Mouse (Mus musculus): ENCODE measurements around the gene Gata5. TPM values are rescaled to one million over a fixed set of nuclear protein-coding genes. Genes with fewer than 3 reads are reported as not detected.

Gene Gata5
- polyA plus RNA-seq, 1 experiment from 2014 or later = 0.14 TPM

- Histone ChIP-seq H3K27me3 (ENCODE audit: control insufficient read depth, insufficient read depth, low read length) (peaks cover 26% of the 10 kb centered on the region), H3K4me2 (ENCODE audit: low read depth, low read length) (no peak overlapping the region), H3K9ac (replicated peaks; ENCODE audit: low read length) (no peak overlapping the region), H3K4me1 (ENCODE audit: control insufficient read depth, insufficient read depth, low read length) (peaks cover 6% of the 10 kb centered on the region), H3K4me3 (ENCODE audit: low read depth, low read length) (no peak overlapping the region), H3K27ac (replicated peaks; ENCODE audit: low read depth, low read length) (no peak overlapping the region), H3K9me3 (replicated peaks; ENCODE audit: control insufficient read depth, low read length) (no peaks in the 10 kb centered on the region), H3K36me3 (replicated peaks; ENCODE audit: control insufficient read depth, insufficient read depth, low read depth, low read length) (no peaks in the 10 kb centered on the region)
- WGBS = 88% methylated on average over 1 of the region's 1 CpGs
- no peak for ATAC-seq (replicated peaks; ENCODE audit: insufficient number of reproducible peaks, low FRiP score, low TSS enrichment, low read depth)
- DNase-seq (ENCODE audit: low spot score) = no peak
Measured at GRCm38 (mm10) chr2:180329466-180329865, 5.0 kb downstream of the Gata5 start.

GRCm38 (mm10) chr2:180322674-180323355, 11.7 kb downstream of the Gata5 start:
- DNase-seq (ENCODE audit: low spot score) = no peak
- no peaks in the 10 kb centered on the region for H3K27me3 ChIP-seq (ENCODE audit: control insufficient read depth, insufficient read depth, low read length)
- H3K9ac ChIP-seq (replicated peaks; ENCODE audit: low read length) = no peak overlapping the region
- no peak overlapping the region for H3K4me2 ChIP-seq (ENCODE audit: low read depth, low read length)
- H3K9me3 ChIP-seq (replicated peaks; ENCODE audit: control insufficient read depth, low read length) = no peaks in the 10 kb centered on the region
- WGBS = 36% methylated on average over 14 of the region's 14 CpGs
- no peaks in the 10 kb centered on the region for H3K36me3 ChIP-seq (replicated peaks; ENCODE audit: control insufficient read depth, insufficient read depth, low read depth, low read length)
- H3K27ac ChIP-seq (replicated peaks; ENCODE audit: low read depth, low read length) = no peak overlapping the region
- H3K4me1 ChIP-seq (ENCODE audit: control insufficient read depth, insufficient read depth, low read length) = no peaks in the 10 kb centered on the region
- no peak for ATAC-seq (replicated peaks; ENCODE audit: insufficient number of reproducible peaks, low FRiP score, low TSS enrichment, low read depth)
- no peak overlapping the region for H3K4me3 ChIP-seq (ENCODE audit: low read depth, low read length)

DNA sequence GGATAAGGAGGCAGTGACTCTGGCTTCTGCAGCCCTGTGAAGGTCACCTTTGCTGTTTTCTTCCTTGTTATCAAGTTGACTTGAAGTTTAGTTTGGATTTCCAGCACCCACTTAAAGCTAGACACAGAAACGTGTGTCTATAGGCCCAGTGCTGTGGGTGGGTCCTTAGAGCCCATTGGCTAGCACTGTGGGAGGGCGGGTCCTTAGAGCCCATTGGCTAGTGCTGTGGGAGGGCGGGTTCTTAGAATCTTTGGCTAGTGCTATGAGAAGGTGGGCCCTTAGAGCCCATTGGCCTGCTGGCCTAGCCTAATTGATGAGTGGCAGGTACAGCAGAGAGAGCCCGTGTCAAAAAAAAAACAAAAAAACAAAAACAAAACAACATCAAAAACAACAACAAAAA, 14.3 kb downstream of the Gata5 start:
- ATAC-seq (replicated peaks; ENCODE audit: insufficient number of reproducible peaks, low FRiP score, low TSS enrichment, low read depth) = no peak
- WGBS = 55% methylated on average over 4 of the region's 4 CpGs
- no peak overlapping the region for H3K27ac ChIP-seq (replicated peaks; ENCODE audit: low read depth, low read length)

GRCm38 (mm10) chr2:180317591-180317990, 16.9 kb downstream of the Gata5 start:
- WGBS = 83% methylated on average over 7 of the region's 7 CpGs
- DNase-seq (ENCODE audit: low spot score) (no peak), ATAC-seq (replicated peaks; ENCODE audit: insufficient number of reproducible peaks, low FRiP score, low TSS enrichment, low read depth) (no peak)
- no peaks in the 10 kb centered on the region for H3K9me3 ChIP-seq (replicated peaks; ENCODE audit: control insufficient read depth, low read length)
- H3K27me3 ChIP-seq (ENCODE audit: control insufficient read depth, insufficient read depth, low read length) = no peaks in the 10 kb centered on the region
- no peak overlapping the region for H3K27ac ChIP-seq (replicated peaks; ENCODE audit: low read depth, low read length)
- H3K4me3 ChIP-seq (ENCODE audit: low read depth, low read length) = no peak overlapping the region
- H3K4me2 ChIP-seq (ENCODE audit: low read depth, low read length) = no peak overlapping the region
- no peak overlapping the region for H3K9ac ChIP-seq (replicated peaks; ENCODE audit: low read length)
- no peaks in the 10 kb centered on the region for H3K4me1 ChIP-seq (ENCODE audit: control insufficient read depth, insufficient read depth, low read length)
- no peaks in the 10 kb centered on the region for H3K36me3 ChIP-seq (replicated peaks; ENCODE audit: control insufficient read depth, insufficient read depth, low read depth, low read length)

More for the DNA sequence above, 14.3 kb downstream of the Gata5 start:
- no peaks in the 10 kb centered on the region for H3K4me1 ChIP-seq (ENCODE audit: control insufficient read depth, insufficient read depth, low read length)
- no peak overlapping the region for H3K4me2 ChIP-seq (ENCODE audit: low read depth, low read length)
- no peak overlapping the region for H3K4me3 ChIP-seq (ENCODE audit: low read depth, low read length)
- DNase-seq (ENCODE audit: low spot score) = no peak
- H3K9me3 ChIP-seq (replicated peaks; ENCODE audit: control insufficient read depth, low read length) = no peaks in the 10 kb centered on the region
- no peak overlapping the region for H3K9ac ChIP-seq (replicated peaks; ENCODE audit: low read length)
- H3K36me3 ChIP-seq (replicated peaks; ENCODE audit: control insufficient read depth, insufficient read depth, low read depth, low read length) = no peaks in the 10 kb centered on the region
- H3K27me3 ChIP-seq (ENCODE audit: control insufficient read depth, insufficient read depth, low read length) = no peaks in the 10 kb centered on the region

- ATAC-seq (replicated peaks; ENCODE audit: insufficient number of reproducible peaks, low FRiP score, low TSS enrichment, low read depth) (no peak), DNase-seq (ENCODE audit: low spot score) (no peak)
- WGBS = 93% methylated on average over 2 of the region's 2 CpGs
- Histone ChIP-seq H3K27me3 (ENCODE audit: control insufficient read depth, insufficient read depth, low read length) (no peaks in the 10 kb centered on the region), H3K9ac (replicated peaks; ENCODE audit: low read length) (no peak overlapping the region), H3K4me1 (ENCODE audit: control insufficient read depth, insufficient read depth, low read length) (no peaks in the 10 kb centered on the region), H3K9me3 (replicated peaks; ENCODE audit: control insufficient read depth, low read length) (no peaks in the 10 kb centered on the region), H3K4me2 (ENCODE audit: low read depth, low read length) (no peak overlapping the region), H3K36me3 (replicated peaks; ENCODE audit: control insufficient read depth, insufficient read depth, low read depth, low read length) (no peaks in the 10 kb centered on the region), H3K4me3 (ENCODE audit: low read depth, low read length) (no peak overlapping the region), H3K27ac (replicated peaks; ENCODE audit: low read depth, low read length) (no peak overlapping the region)
Measured at GRCm38 (mm10) chr2:180314292-180314691, 20.2 kb downstream of the Gata5 start.

DNA sequence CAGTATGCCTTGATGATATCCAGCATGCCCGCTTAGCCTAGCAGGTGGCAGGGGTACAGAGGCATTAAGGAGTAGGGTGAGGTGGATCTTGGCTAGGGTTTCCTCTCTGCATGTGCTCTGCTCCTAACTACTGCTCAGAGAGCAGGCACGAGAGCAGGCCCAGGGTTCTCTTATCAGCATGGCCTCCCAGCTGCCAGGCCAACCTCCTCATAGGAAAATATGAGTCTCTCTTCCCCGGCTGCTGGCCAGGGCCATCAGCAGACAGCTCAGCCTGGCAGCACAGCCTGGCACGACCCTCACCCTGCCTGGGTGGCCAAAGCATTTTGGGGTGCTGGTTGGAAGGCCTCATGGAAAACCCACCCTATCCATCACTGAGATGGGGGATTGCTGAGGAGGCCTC, 23.4 kb downstream of the Gata5 start:
- DNase-seq (ENCODE audit: low spot score) (no peak), ATAC-seq (replicated peaks; ENCODE audit: insufficient number of reproducible peaks, low FRiP score, low TSS enrichment, low read depth) (no peak)
- Histone ChIP-seq H3K9me3 (replicated peaks; ENCODE audit: control insufficient read depth, low read length) (no peaks in the 10 kb centered on the region), H3K9ac (replicated peaks; ENCODE audit: low read length) (no peak overlapping the region), H3K4me3 (ENCODE audit: low read depth, low read length) (no peak overlapping the region), H3K4me1 (ENCODE audit: control insufficient read depth, insufficient read depth, low read length) (no peaks in the 10 kb centered on the region), H3K27ac (replicated peaks; ENCODE audit: low read depth, low read length) (no peak overlapping the region), H3K27me3 (ENCODE audit: control insufficient read depth, insufficient read depth, low read length) (no peaks in the 10 kb centered on the region), H3K4me2 (ENCODE audit: low read depth, low read length) (no peak overlapping the region), H3K36me3 (replicated peaks; ENCODE audit: control insufficient read depth, insufficient read depth, low read depth, low read length) (no peaks in the 10 kb centered on the region)
- WGBS = 91% methylated on average over 4 of the region's 4 CpGs

DNA sequence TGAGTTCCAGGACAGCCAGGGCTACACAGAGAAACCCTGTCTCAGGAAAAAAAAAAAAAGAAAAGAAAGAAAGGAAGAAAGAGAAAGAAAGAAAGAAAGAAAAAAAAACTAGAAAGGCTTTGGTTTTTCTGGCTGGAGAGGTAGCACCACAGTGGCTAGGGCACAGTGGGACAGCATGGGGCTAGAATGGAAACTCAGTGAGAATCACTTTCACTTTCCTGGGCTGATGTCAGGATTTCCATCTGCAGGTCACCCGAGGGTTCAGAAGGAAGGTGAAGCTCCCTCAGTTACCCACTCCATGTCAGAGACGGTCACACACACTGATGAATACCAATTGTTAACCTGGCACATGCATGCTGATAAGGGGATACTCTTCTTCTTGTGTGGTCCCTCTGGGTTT, 26.8 kb downstream of the Gata5 start:
- no peak for ATAC-seq (replicated peaks; ENCODE audit: insufficient number of reproducible peaks, low FRiP score, low TSS enrichment, low read depth)
- no peaks in the 10 kb centered on the region for H3K4me1 ChIP-seq (ENCODE audit: control insufficient read depth, insufficient read depth, low read length)

GRCm38 (mm10) chr2:180306423-180307168, 27.9 kb downstream of the Gata5 start:
- 86% methylated on average over 8 of the region's 8 CpGs for WGBS
- ATAC-seq (replicated peaks; ENCODE audit: insufficient number of reproducible peaks, low FRiP score, low TSS enrichment, low read depth) = no peak
- Histone ChIP-seq H3K9ac (replicated peaks; ENCODE audit: low read length) (no peak overlapping the region), H3K27ac (replicated peaks; ENCODE audit: low read depth, low read length) (no peak overlapping the region), H3K27me3 (ENCODE audit: control insufficient read depth, insufficient read depth, low read length) (no peaks in the 10 kb centered on the region), H3K4me2 (ENCODE audit: low read depth, low read length) (no peak overlapping the region), H3K4me3 (ENCODE audit: low read depth, low read length) (no peak overlapping the region), H3K36me3 (replicated peaks; ENCODE audit: control insufficient read depth, insufficient read depth, low read depth, low read length) (no peaks in the 10 kb centered on the region), H3K9me3 (replicated peaks; ENCODE audit: control insufficient read depth, low read length) (no peaks in the 10 kb centered on the region; the same call in 1 of the 2 replicates), H3K4me1 (ENCODE audit: control insufficient read depth, insufficient read depth, low read length) (no peaks in the 10 kb centered on the region)
- DNase-seq (ENCODE audit: low spot score) = no peak

More for the DNA sequence above, 26.8 kb downstream of the Gata5 start:
- Histone ChIP-seq H3K27me3 (ENCODE audit: control insufficient read depth, insufficient read depth, low read length) (no peaks in the 10 kb centered on the region), H3K4me2 (ENCODE audit: low read depth, low read length) (no peak overlapping the region), H3K9ac (replicated peaks; ENCODE audit: low read length) (no peak overlapping the region), H3K36me3 (replicated peaks; ENCODE audit: control insufficient read depth, insufficient read depth, low read depth, low read length) (no peaks in the 10 kb centered on the region), H3K4me3 (ENCODE audit: low read depth, low read length) (no peak overlapping the region), H3K27ac (replicated peaks; ENCODE audit: low read depth, low read length) (no peak overlapping the region), H3K9me3 (replicated peaks; ENCODE audit: control insufficient read depth, low read length) (no peaks in the 10 kb centered on the region; the same call in 1 of the 2 replicates)
- no peak for DNase-seq (ENCODE audit: low spot score)
- WGBS = 57% methylated on average over 2 of the region's 2 CpGs
